Mouse (Mus musculus) heart, embryonic 14.5 days (tissue): ENCODE measurements around the gene Dusp2. TPM values are rescaled to one million over a fixed set of nuclear protein-coding genes. Genes with fewer than 3 reads are reported as not detected.

ENCODE experiments used
- ATAC-seq: fragments of 200-750 bp; cut with Nextera tagmentation; 2 replicates; pipeline ENCODE4 v1.8.0; 2017; ENCODE audit warnings: low read depth, moderate TSS enrichment; ENCODE audit not compliant: insufficient number of reproducible peaks, insufficient read depth, low FRiP score
- H3K27ac ChIP-seq, 2 experiments: fragments of 200-500 bp in 1 of 2; fragments of 300-500 bp in 1 of 2; sonication (generic) in 1 of 2; replicated peaks in 1 of 2; 2 replicates each; pipeline ENCODE4 v1.5.1; 2012 to 2014; ENCODE audit warnings: low read depth in 2 of 2, low read length in 2 of 2, control low read depth in 1 of 2, mild to moderate bottlenecking in 1 of 2, mixed read lengths in 1 of 2; ENCODE audit not compliant: control insufficient read depth in 1 of 2, insufficient read depth in 1 of 2
- H3K27me3 ChIP-seq: fragments of 300-500 bp; sonication (generic); 2 replicates; pipeline ENCODE4 v1.6.1; 2014; ENCODE audit warnings: mild to moderate bottlenecking, low read length, control low read depth; ENCODE audit not compliant: control insufficient read depth, insufficient read depth
- H3K36me3 ChIP-seq: fragments of 300-500 bp; sonication (generic); 2 replicates; pipeline ENCODE4 v1.6.1; 2014; ENCODE audit warnings: mild to moderate bottlenecking, control low read depth, low read length, mixed read lengths; ENCODE audit not compliant: control insufficient read depth, insufficient read depth
- H3K4me1 ChIP-seq, 2 experiments: fragments of 200-500 bp in 1 of 2; fragments of 300-500 bp in 1 of 2; sonication (generic) in 1 of 2; 2 replicates each; pipeline ENCODE4 v1.6.1; 2012 to 2014; ENCODE audit warnings: low read length in 2 of 2, control low read depth in 1 of 2, mixed read lengths in 1 of 2; ENCODE audit not compliant: control insufficient read depth in 2 of 2, insufficient read depth in 2 of 2
- H3K4me2 ChIP-seq: fragments of 300-500 bp; sonication (generic); 2 replicates; pipeline ENCODE4 v1.6.1; 2014; ENCODE audit warnings: mild to moderate bottlenecking, low read length
- H3K4me3 ChIP-seq, 2 experiments: fragments of 200-500 bp in 1 of 2; fragments of 300-500 bp in 1 of 2; sonication (generic) in 1 of 2; 2 replicates each; pipeline ENCODE4 v1.5.1; 2012 to 2014; ENCODE audit warnings: low read length in 2 of 2, mild to moderate bottlenecking in 2 of 2, control low read depth in 1 of 2, low read depth in 1 of 2, moderate library complexity in 1 of 2; ENCODE audit not compliant: control insufficient read depth in 1 of 2, insufficient read depth in 1 of 2
- H3K9ac ChIP-seq: fragments of 300-500 bp; sonication (generic); 2 replicates; pipeline ENCODE4 v1.6.1; 2014; ENCODE audit warnings: mild to moderate bottlenecking, low read length
- H3K9me3 ChIP-seq: fragments of 300-500 bp; sonication (generic); 2 replicates; pipeline ENCODE4 v1.6.1; 2016; ENCODE audit warnings: low read length, control low read depth; ENCODE audit not compliant: control insufficient read depth
- WGBS: fragments of 180-500 bp; shearing (Covaris S2); extraction: QIAGEN DNeasy Blood & Tissue Kit; methylation state at CpG from one replicate; pipeline ENCODE4 v1.1.7; 2014; 5-methylcytosine and 5-hydroxymethylcytosine counted together
- polyA plus RNA-seq: library from polyadenylated mRNA; unstranded; fragments of >200 nt; fragmentation: Nextera tagmentation; extraction: Ambion mirVana; gene quantifications from 2 replicates; pipeline ENCODE4 v1.2.1, GENCODE M21; 2014

Dusp2 gene
- polyA plus RNA-seq, 1 experiment from 2014 or later: 15.9 TPM

DNA sequence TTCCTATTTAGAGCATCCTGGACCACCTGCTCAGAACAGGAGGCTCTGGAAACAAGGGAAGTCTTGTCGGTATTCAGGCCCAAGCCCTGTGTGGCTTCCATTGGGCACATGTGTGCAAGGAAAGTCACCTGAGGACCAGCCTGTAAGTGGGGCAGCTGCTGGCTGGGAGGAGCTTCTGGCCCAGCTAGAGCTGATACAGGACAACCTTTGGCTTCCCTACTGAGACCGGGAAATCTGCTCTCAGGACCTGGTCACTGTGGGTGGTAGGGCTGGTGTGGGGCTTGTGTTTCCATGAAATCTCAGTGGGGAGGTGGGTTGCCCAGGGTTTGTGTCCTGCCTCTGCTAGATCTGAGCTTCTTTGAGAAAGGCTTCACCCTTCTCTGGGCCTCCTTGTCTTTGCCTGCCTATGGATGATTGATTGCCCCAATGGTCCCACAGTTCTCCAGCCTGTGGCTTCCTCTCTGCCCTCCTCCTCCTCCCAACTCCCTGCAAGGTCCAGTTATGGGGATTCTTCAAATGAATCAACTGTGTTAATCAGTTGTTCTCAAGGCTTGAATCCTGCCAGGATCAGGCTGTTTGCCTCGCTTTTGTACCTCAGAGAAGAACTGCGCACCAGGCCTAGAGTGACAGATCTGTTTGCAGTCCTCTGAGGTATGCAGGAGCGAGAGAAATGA, 33.9 kb downstream of the Dusp2 start:
- ATAC-seq: no peak
- H3K4me2 ChIP-seq: peak overlapping the region; percentile 48; the same call in 1 of the 2 replicates
- H3K27ac ChIP-seq: no peak overlapping the region
- no peaks in the 10 kb centered on the region for H3K36me3 ChIP-seq
- H3K9ac ChIP-seq: no peak overlapping the region
- no peaks in the 10 kb centered on the region for H3K9me3 ChIP-seq
- peaks cover 18% of the 10 kb centered on the region for H3K27me3 ChIP-seq
- no peak overlapping the region for H3K4me3 ChIP-seq
- peaks cover 26 to 27% of the 10 kb centered on the region in 2 experiments for H3K4me1 ChIP-seq
- 50% methylated on average over 5 of the region's 5 CpGs for WGBS

DNA sequence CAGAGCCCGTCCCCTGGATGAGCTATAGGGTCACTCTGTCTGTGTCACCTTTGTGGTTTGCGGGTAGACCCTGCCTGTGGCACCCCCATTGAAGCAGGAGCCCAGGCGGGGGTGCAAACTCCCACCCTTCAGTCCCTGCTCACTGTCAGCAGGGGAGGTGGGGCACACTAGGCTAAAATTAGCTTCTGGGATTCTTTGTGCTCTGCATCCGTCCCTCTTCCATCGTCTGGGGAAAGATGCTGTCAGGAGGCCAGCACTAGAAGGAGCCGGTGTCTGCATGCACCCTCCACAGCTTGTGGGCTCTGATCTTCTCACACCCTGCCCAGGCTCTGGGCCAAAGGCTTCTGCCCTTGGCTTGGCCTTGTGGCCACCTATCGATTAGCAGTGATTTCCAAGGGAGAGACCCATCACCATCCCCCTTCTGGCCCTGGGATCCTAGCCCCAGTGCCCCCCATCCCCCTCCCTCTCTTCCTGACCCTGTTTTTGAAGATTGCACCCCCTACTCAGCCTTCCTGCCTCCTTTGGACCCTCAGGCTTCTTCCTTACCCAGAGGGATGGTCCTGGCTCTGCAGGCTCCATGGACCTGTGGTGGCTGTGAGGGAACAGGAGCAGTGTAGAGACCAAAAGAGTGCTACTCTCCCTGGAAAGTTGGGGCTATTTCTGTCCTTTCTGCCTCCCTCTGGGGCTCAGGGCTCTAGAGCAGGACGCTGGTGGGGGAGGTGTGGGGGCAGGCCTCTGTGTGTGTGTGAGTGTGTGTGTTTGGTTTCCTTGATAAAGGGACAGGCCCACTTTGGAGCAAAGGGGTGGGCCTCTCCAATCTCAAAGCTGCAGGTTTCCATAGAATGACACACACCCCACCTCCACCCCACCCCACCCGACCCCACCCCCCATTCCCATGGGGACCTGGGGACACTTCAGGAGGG, 34.9 kb downstream of the Dusp2 start:
- ATAC-seq: peak; percentile 24
- Histone ChIP-seq H3K27me3 (peaks cover 8% of the 10 kb centered on the region), H3K4me2 (peak overlapping the region; percentile 48), H3K27ac (peak overlapping the region; percentile 53 to 56), H3K4me3 (peak overlapping the region; percentile 5 to 11; a peak in 1 of 4 replicates), H3K36me3 (no peaks in the 10 kb centered on the region), H3K9ac (peak overlapping the region; percentile 2; the same call in 1 of the 2 replicates), H3K9me3 (no peaks in the 10 kb centered on the region), H3K4me1 (peaks cover 32 to 33% of the 10 kb centered on the region in 2 experiments)
- WGBS: 13% methylated on average over 9 of the region's 9 CpGs

DNA sequence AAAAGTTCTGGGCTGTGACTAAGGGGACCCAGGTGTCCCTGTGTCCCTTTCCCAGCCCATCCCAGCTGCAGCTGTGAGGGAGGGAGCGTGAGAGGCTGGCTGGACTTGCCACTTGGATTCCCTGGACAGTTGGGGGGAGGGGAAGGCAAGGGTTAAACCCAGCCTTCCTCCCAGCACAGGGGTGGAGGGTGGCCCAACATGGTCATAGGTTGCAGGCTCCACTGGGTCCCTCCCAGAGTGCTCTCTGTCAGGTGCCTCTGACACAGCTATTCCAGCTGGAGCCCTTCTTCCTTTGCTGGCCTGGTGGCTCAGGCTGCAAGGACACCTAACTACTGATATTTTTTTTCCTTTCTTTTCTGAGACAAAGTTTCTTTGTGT, 35.5 kb downstream of the Dusp2 start:
- H3K27ac ChIP-seq: peak overlapping the region; percentile 31 to 56; a peak in 3 of 4 replicates
- no peaks in the 10 kb centered on the region for H3K36me3 ChIP-seq
- H3K4me3 ChIP-seq: no peak overlapping the region
- peaks cover 2% of the 10 kb centered on the region for H3K27me3 ChIP-seq
- no peaks in the 10 kb centered on the region for H3K9me3 ChIP-seq
- ATAC-seq: no peak; the same call in 1 of the 2 replicates
- H3K4me1 ChIP-seq: peaks cover 32 to 36% of the 10 kb centered on the region in 2 experiments
- 56% methylated on average over 1 of the region's 1 CpGs for WGBS
- H3K4me2 ChIP-seq: 0 out of 2 replicates have a peak overlapping the region, but pooled peaks have one; percentile 48
- H3K9ac ChIP-seq: no peak overlapping the region

DNA sequence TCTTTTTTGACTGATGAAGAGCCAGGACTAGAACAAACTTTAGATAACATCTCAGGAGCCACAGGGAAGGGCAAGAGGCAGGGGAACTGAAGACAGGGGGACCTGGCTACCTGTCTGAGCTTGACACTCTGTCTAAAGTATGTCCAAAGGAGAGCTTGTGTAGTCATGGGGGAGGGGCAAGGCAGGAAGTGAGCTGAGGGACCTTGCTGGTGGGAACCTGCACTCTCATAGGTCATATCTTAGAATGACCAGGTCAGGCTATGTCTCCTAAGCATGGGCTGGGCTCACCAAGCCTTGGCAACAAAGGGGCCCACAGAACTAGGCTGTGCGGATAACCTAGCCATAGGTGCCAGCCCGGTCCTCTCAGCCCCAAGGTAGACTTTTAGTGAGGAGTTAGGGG, 36.1 kb downstream of the Dusp2 start:
- ATAC-seq: no peak
- no peak overlapping the region for H3K4me2 ChIP-seq
- H3K9me3 ChIP-seq: no peaks in the 10 kb centered on the region
- H3K4me1 ChIP-seq: peaks cover 32 to 36% of the 10 kb centered on the region in 2 experiments
- no peak overlapping the region; a peak in 1 of 4 replicates for H3K27ac ChIP-seq
- no peaks in the 10 kb centered on the region for H3K27me3 ChIP-seq
- 94% methylated on average over 2 of the region's 2 CpGs for WGBS
- H3K36me3 ChIP-seq: no peaks in the 10 kb centered on the region
- no peak overlapping the region for H3K9ac ChIP-seq
- no peak overlapping the region for H3K4me3 ChIP-seq

DNA sequence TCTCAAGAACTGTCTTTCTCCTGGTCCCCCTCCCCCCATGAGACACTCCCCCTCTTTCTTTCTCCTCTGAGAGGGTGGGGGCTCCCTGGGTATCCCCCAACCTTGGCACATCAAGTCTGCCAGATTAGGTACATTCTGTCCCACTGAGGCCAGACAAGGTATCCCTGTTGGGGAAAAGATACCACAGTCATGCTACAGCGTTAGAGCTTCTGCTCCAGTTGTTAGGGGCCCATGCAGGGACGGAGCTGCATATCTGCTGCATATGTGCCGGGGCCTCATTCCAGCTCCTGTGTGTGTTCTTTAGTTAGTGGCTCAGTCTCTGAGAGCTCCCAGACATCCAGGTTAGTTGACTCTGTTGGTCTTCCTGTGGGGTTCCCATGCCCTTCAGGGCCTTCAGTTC, 38.2 kb downstream of the Dusp2 start:
- Histone ChIP-seq H3K27ac (no peak overlapping the region), H3K4me2 (no peak overlapping the region), H3K9ac (no peak overlapping the region), H3K9me3 (no peaks in the 10 kb centered on the region), H3K27me3 (no peaks in the 10 kb centered on the region), H3K4me1 (peaks cover 39 to 41% of the 10 kb centered on the region in 2 experiments), H3K4me3 (no peak overlapping the region), H3K36me3 (no peaks in the 10 kb centered on the region)
- WGBS: 71% methylated on average over 3 of the region's 3 CpGs
- ATAC-seq: no peak

DNA sequence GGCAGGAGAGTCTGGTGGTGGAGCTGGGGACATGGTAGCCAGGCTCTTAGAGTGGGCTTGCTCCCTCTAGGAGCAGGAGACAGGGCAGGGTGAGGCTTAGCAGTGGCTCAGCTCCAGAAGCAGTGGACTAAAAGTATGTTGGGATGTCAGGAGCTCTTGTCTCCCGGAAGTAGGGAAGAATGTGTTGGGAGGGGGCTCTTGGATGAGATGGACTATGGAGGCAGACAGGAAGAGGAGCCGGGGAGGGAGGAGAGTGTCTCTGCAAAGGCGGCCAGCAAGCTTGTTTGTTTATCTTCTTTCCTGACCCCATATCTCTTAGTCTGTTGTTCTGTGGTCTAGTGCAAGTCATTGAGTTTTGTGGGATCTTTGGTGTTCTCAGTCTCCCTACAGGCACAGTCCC, 39.1 kb downstream of the Dusp2 start:
- 32% methylated on average over 3 of the region's 3 CpGs for WGBS
- no peak for ATAC-seq
- H3K27me3 ChIP-seq: no peaks in the 10 kb centered on the region
- H3K4me2 ChIP-seq: no peak overlapping the region
- H3K27ac ChIP-seq: no peak overlapping the region
- H3K9me3 ChIP-seq: no peaks in the 10 kb centered on the region
- H3K4me1 ChIP-seq: peaks cover 43% of the 10 kb centered on the region in 2 experiments
- no peak overlapping the region for H3K4me3 ChIP-seq
- H3K36me3 ChIP-seq: no peaks in the 10 kb centered on the region
- H3K9ac ChIP-seq: no peak overlapping the region

DNA sequence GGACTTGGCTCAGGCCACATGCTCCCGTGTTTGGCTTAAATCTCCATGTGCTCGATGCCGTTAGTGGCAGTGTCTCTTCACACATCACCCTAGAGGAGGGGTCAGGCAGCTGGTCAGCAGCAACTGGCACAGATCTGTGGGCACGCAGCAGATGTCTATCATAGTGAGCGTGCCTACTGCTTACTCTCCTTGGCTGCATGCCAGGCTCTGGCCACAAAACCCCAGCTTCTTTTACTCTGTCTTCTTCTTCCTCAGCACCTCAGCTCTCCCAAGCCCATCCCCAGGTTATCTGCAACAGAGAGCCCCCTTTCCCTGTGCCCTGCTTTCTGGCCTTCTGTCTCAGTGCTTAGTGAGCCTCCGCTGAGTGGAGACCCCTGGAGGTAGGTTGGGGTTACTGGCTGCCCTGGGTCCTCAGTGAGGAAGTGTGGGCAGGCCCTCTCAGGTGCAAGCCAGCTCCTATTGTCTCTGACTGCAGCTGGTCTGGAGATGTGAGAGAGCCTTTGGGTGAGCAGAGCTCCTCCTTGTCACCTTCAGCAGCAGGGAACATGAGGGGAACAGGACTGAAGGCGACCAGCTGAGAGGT, 39.9 kb downstream of the Dusp2 start:
- H3K36me3 ChIP-seq: no peaks in the 10 kb centered on the region
- no peak overlapping the region for H3K27ac ChIP-seq
- no peak overlapping the region for H3K9ac ChIP-seq
- H3K27me3 ChIP-seq: no peaks in the 10 kb centered on the region
- no peak for ATAC-seq
- H3K9me3 ChIP-seq: no peaks in the 10 kb centered on the region
- 46% methylated on average over 7 of the region's 7 CpGs for whole genome bisulfite sequencing
- peaks cover 35% of the 10 kb centered on the region in 2 experiments for H3K4me1 ChIP-seq
- H3K4me2 ChIP-seq: no peak overlapping the region
- H3K4me3 ChIP-seq: no peak overlapping the region
